Mouse (Mus musculus): ENCODE results near the gene Il3ra.

Il3ra gene

GRCm38 (mm10) chr14:14355360-14355646 lies 9.2 kb downstream of the Il3ra start:
- no peak for DNase-seq

- DNase-seq: no peak
These were observed 49.5 kb downstream of the Il3ra start for GRCm38 (mm10) chr14:14395535-14395934.

DNA sequence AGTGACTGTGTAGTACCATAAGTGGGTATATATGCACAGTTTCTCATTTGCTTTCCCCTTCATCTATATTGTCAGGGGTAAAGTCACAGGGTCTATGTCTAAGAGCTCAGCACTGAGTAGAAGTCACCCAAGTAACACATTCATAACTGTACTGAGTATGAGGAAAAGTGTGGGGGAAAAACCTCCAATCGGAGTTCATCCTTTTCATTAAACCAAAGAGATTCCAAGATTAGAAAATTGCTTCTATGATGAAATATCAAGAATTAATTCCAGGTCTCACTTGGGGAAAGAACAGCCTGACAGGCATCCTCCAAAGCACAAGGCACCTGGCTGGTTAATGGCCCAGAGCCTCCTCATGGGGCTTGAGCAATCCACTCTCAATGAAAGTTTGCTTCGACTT lies 54.9 kb downstream of the Il3ra start, which contains the start of gene Olfr721-ps1:
Olfr721-ps1 (plus strand) TSS at position 301 of the 400 bp plus-strand sequence.
- no peak for DNase-seq
